Mouse (Mus musculus) cerebellum, adult 2 months (tissue): ENCODE data around the gene Fgfr2.

Source experiments
- CTCF ChIP-seq: fragments of 200-500 bp; IDR thresholded peaks from 2 replicates; pipeline ENCODE4 v1.5.1; 2011; ENCODE audit warnings: low read depth, mild to moderate bottlenecking, control low read depth, low read length, moderate library complexity, borderline replicate concordance; ENCODE audit not compliant: insufficient read depth
- POLR2A ChIP-seq: fragments of 200-500 bp; IDR thresholded peaks from 2 replicates; pipeline ENCODE4 v1.6.1; 2011; ENCODE audit warnings: low read length, control low read depth, borderline replicate concordance; ENCODE audit not compliant: insufficient read depth

DNA sequence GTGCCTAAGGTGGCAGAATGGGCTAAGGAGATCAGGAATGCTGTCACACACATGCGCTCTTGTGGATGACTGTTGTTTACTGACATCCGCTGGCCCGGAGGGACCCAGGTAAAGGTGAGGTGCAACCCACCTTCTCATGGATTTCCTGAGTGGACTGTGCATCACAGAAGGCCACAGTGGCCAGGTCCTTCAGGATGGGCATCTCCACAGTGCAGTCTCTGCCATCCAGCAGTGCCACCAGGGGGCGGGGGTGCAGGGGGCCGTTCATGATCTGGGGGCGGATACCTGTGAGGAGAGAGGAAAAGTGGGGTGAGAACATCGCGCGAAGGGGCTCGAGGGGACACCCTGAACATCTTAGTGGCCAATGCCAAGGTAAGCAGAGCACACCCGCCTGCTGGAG, 124.1 kb downstream of the Fgfr2 start:
- no peak for TF ChIP-seq POLR2A
- TF ChIP-seq CTCF, result no peak
